Mouse (Mus musculus) layer of hippocampus, postnatal 36 days (tissue): ENCODE data around the gene Serpine2. TPM values are rescaled to one million over a fixed set of nuclear protein-coding genes. Genes with fewer than 3 reads are reported as not detected.

ENCODE experiments used
- DNase-seq, 2 experiments: peaks; one replicate each; pipeline ENCODE4 v3.0.0; 2022
- total RNA-seq, 2 experiments: library from RNA; stranded (reverse); gene quantifications; 2 replicates each; pipeline ENCODE4 v1.2.3; 2021

Gene Serpine2
- total RNA-seq, 2 experiments from 2014 or later: 129 to 137 TPM

DNA sequence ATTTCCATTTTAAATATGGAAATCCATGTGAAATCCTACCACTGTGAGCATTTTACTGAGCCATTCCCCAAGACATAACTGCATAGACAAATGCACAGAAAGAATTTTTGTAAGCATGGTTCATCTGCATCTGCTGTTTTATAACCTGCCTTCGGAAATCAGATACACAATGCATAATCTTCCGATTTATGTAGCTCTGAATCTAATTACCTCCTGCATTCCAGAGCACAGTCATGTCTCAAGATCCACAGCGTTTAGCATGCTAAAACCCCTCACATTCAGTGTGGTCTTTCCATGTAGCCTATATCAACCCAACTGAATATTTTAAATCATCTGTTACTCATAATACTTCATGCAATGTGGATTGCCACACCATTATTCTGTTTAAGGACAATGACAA lies 51.5 kb downstream of the Serpine2 start:
- no peak for DNase-seq

DNA sequence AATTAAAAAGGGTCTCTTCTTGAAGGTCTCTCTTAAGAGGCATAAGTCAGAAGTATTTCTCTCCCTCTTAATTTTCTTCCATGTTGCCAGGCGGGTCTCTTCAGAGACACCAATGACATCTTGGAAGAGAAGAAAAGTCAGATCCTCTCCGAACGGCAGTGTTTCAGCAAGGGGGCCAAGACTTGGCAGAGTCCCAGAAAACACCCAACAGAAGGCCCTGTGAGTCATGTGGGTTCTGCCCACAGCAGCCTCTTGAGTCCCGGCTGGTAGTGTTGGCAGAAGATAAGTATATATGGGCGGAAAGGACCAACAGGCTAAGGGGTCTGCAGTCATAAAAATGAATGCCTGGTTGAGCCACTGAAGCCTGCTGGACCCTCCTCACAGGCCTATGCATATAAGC lies 54.1 kb downstream of the Serpine2 start:
- no peak for DNase-seq

DNA sequence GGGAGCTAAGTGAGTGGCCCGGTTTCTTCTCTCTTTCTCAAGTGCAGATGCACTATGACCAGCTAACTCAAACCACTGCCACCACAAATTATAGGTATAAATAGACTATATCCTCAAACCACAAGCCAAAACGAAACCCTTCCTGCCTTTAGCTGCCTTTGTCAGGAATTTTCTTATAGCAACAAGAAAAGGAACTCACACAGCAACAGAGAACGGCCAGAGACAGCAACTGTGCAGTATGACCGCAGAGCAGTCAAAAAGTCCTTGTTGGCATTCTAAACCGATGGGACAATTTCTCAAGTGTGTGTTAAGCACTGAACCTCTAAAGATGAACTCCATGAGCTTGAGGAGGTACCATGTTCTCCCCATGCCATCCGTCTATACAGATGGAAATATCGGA lies 57.4 kb downstream of the Serpine2 start:
- no peak for DNase-seq

DNA sequence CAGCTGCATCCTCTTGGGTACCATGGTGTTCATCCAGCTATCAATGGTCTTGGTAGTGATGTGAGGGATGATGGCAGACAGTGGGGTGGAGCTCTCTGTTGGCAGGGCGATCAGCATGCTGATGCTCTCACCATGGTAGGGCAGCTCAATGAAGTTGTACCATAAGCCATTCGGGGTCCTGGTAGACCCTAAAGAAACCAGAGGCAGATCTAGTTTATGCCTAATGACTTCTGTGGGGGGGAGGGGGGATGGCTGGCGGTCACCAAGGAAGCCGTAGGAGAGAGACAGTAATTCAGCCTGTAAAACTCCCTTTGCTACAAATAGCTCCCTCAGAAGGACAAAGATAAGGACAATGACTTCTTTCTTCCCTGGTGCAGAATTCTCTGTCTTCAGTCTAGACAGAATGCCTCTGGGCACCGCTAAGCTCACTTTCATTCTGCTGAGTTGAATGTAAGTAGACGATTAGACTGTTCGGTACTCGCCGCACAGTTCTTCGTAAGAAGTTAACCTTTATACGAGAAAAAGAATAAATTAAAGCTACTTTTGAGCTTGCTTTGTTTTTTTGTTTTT lies 58.0 kb downstream of the Serpine2 start:
- DNase-seq: no peak

DNA sequence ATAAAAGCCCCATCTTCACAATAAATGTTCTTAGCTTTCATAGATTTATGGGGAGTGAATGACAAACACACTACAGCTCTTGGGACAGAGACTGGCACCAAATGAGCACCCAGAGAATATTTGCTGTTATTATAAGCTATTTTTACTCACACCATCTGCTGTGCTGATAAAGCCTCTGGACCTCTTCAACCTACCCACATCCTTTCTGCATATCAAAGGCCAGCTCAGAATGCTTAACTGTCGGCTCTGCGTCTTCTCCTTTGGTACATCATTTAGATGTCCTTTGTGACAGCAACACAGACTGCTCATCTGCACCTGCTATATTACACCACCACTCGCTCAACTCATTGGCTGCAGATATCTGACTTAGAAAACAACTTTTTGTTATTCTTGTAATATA lies 63.9 kb downstream of the Serpine2 start:
- no peak for DNase-seq

DNA sequence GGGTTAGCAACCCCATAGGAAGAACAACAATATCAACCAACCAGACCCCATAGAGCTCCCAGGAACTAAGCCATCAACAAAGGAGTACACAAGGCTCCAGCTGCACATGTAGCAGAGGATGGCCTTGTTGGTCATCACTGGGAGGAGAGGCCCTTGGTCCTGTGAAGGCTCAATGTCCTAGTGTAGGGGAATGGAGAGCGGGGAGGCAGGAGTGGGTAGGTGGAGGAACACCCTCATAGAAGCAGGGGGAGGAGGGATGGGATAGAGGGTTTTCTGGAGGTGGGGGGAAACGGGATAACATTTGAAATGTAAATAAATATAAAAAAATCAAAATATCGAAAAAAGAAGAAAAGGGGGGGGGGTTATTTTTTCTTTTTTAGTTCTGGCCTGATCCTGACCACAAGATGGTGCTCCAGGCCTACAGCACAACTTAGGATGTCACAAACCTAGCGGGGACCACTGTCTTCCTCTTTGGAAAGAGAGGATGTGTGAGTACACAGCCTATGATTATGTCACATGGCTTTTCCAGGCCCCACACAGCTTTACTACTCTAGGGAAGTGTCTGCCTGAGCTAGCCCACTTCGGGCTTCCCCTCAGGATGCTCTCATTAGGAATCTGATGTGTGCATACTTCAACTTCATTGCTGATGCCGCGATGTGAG lies 74.6 kb downstream of the Serpine2 start:
- DNase-seq: peak in 1 of 2 experiments; percentile 22

DNA sequence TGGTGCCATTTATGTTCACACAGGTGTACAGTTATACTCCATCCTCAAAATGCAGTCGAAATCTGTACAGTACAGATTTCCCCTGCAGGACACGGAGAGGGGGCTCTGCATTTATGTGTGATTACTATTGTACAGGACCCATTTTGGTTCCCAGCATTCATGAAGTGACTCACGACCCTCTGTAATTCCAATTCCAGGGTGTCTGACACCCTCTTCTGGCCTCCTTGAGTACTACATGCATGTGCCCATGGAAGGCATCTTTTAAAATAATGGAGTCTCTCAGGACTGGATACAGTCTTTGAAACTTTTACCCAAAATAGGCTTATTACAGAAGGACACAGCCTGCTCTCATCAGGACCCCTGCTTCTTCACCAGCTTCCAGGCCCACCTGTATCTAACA lies 78.5 kb downstream of the Serpine2 start:
- no peak for DNase-seq

DNA sequence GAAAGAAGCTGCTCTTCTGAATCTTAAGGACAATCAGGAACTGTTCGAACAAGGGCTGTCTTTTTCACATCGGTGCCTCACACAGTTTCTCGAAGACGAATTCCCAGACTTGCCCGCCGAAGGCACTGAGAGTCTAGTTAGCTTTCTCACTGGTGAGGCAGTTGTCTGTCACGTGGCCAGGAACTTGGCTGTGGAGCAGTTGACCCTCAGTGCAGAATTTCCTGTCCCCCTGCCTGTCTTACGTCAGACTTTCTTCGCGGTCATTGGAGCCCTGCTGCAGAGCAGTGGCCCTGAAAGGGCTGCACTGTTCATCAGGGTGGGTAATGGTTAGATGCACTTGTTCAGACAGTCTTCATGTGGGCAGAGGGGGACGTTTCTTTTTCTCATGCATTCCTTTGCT lies 83.0 kb downstream of the Serpine2 start:
- no peak for DNase-seq

DNA sequence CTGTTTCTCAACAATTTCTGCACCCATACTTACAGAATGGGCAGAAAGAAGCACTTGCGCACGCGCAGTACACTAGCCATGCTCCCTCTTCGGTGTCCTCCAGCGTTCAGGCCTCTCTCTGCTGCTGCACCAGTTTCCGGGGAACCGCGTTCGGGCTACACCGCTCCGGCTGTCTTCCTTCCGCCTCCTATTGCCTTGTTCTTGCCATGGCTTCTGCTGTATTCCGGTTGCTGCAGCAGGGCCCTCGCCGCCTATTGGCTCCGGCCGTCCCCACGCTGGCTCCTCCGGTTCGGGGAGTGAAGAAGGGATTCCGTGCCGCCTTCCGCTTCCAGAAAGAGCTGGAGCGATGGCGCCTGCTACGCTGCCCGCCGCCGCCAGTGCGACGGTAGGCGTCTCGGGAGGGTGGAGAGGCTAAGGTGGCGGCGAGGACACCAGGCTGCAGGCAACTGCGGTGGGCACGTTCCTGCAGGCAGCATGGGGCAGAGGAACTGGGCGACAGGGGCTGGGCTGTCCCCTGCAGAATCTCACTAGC lies 85.0 kb downstream of the Serpine2 start, which contains the start of the genes Mrpl44 and Wdfy1:
Gene Mrpl44, plus strand, starts transcription at position 92 of the 532 bp plus-strand sequence.
Gene Wdfy1, minus strand, starts transcription at position 217 of the 532 bp plus-strand sequence.
- DNase-seq: peak; percentile 98 to 99

DNA sequence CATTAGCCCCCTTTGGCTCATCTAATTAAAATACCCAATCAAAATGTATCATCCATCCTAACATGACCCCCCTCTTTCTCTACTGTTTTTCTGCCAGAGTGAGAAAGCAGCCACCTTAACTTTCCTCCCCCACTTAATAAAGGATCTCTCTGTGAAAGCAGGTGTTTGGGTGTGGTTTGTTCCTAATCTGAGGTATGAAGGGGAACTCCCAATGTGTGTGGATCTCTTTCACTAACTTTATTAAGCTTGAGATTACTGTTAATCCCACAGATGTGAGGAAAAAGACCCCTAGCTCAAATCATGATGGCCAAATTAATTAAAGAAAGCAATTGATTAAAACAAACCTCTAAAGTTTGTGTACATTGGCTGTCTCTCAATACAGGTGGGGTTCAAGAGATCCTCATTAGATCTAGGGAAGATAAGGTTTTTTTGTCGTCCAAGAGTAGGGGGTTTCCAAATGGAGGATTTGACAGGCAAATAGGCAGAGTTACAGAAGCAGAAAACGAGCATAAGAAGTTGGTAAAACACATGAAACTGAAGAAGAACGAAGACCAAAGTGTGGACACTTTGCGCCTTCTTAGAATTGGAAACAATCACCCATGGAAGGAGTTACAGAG lies 86.7 kb downstream of the Serpine2 start:
- no peak for DNase-seq

DNA sequence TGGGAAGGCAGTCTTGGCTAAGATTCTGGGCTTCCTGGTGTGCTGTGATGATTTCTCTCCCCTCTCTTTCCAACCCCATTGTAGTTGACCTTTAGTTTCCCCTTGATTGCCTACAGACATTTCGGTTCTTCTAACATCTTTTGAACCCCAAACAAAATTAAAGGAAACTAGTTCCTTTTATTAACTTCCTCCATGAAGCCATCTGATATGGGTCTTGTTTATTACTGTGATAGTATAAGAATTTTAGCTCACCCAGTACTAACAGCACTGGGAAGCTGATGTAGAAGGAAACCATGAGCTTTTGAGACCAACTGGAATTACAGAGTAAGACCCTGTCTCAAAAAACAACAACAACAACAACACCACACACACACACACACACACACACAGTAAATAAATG lies 92.7 kb downstream of the Serpine2 start:
- no peak for DNase-seq

DNA sequence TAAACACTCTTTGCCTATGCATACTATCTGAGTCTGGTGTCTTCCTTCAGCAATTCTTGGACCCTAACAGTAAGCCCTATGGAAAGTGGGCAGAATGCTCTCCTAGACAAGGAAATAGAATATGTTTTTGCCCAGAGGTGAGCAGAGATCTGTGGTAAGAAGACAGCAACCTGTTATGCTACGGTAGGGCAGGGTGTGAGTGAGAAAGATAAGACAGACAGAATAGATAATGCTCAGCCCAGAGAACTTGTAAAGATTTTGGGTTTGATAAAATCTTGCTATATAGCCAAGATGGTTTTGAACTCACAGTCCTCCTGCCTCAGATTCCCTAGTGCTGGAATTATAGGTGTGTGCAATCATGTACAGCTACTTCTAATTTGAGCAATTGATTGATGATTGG lies 96.5 kb downstream of the Serpine2 start:
- DNase-seq: no peak

DNA sequence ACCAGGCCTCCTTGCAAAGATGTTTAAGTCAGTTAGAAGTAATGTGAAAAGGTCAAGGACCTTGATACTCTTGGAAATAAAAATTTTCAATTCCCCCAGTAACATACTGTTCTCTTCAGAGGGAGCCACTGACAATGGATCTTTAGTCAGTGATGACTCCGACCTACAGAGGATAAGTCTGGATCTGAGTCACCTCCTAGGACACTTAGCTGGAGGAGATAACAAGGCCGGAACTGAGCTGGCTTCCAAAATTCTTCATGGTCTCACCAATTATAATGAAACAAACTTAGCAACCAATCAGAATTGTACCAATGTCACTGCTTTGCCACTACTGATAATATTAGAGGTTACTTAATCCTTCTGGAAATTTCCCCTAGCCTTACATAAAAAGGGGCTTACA lies 96.9 kb downstream of the Serpine2 start:
- DNase-seq: no peak

DNA sequence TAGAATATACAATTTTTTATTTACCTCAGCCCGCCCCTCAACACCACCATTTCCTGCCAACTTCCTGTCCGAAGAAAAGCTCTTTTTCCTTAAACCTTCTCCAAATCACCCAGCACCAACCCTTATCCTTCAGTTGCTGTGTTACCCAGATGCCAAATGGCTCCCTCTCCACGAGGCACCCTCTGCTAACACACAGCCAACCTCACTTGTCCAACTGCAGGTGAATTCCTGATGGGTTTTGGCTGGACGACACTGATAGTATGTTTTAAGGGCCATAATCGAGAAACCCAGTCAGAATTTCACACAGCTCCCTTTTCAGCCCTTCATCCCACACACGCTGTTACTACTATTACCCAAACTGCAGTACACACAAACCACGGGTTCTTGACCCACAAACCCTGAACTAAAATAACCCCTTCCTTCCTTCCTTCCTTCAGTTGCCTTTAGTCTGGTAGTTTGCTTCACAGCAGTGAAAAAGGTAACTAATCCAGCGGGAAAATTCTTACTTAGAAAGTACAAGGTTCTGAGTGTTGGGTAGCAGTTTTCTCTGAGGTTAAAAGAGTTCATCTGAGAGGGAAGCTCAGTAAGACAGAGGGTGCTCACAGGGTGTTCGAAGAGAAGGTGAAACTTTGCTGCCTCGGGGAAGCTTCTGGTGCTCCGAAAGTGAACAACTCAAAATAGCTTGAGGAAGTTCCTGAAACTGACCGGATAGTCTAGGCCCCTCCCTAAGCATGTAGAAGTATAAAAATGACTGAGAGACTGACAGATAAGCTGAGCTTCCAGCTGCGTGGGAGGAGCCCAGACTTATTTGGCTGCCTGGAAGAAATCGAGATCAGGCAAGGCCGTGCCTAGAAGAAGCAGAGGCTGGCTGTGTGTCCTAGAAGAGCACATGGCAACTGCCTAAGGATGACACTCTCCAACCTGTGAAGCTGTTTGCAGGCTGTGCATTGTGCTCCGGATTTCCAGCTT lies 98.4 kb downstream of the Serpine2 start:
- DNase-seq: no peak

DNA sequence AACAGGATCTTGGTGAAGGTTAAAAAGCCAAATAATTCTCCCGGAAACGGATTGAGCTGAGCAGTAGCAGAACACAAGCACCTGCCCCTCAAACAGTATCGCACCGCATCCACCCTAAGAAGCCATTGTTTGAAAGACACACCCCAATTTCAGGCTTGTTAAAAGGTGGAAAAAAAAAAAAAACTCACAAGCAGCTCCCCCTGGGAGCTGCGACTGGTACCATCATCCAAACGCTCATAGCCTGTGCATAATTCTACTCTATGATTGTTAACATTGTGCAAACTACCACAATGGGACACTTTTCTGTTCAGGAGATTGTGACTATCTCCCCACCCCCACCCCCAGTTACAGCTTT lies 99.1 kb downstream of the Serpine2 start:
- no peak for DNase-seq

DNA sequence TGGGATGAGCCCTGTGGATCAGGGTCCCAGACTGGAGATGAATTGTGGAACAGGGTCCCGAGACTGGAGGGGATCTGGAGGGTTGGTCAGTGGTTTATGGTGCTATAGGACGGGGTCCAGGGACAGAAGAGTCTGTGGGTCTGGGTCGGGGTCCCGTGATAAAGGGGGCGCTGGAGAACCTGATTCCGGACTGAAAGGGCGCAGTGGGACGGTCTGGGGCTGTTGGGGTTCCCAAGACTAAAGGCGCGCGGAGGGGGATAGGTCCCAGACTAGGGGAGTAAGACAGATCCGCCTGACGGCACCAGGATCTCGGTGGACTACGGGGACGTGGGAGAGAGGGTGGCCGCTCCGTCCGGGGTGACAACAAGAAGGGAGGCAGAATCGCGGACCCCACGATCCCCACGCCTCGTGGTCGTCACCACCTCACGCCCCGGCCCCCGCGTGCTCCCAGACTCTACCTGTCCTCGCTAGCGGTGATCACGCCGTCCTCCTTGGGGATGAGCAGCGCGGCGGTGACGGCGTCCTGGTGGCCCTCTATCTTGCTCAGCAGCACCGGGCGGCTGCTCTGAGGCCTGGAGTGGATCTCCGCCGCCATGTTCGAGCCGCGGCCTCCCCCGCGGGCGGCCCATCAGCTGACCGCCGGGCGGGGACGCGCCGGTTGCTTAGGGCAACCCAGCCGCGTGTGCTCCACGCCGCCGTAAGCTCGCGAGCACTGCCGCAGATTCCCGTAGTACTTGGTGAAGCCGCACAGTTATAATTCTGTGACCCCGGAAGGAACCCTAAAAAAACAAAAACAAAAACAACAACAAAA lies 99.7 kb downstream of the Serpine2 start:
- DNase-seq: peak; percentile 82 to 84

DNA sequence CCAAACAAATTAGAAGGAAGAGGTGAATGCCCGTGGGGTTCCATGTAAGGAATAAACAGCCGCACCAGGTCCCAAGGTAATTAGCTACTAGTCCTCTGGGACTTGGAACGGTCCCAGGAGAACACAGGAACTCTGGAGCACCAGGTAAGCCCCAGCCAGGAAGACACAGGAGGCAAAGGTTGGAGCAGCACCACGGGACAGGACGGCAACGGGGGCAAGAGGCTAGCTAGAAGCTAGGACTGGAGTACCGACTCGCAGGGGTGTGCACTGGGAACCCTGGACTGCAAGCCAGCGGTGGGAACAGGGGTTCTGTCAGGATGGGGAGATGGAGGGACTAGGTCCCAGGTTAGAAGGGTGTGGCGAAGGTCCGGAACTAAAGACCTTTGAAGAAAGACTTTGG lies 100.3 kb downstream of the Serpine2 start:
- no peak for DNase-seq

DNA sequence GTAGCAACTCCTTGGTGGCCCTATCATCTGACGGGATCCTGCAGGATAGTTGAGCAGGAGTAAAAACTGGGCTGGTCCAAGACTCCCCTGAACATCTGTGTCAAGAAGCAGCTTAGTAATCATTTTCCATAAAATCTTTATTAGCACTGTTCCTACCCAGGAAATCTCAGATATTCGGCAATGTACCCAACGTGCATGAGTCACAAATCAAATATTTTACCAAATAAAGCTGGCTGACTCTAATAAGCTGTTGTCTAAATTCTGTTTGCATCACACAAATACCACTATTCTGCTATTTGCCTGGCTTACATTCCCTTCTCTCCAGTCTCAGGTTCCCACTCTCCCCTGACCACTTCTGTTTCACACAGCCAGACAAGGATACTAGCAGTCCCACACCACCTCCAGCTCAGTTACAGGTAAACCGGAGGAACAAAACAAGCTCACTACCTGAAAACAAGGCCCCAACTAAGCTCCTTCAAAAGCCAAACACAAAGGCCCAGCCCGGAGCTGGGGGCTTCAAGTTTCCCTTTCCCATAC lies 101.5 kb downstream of the Serpine2 start:
- no peak for DNase-seq

DNA sequence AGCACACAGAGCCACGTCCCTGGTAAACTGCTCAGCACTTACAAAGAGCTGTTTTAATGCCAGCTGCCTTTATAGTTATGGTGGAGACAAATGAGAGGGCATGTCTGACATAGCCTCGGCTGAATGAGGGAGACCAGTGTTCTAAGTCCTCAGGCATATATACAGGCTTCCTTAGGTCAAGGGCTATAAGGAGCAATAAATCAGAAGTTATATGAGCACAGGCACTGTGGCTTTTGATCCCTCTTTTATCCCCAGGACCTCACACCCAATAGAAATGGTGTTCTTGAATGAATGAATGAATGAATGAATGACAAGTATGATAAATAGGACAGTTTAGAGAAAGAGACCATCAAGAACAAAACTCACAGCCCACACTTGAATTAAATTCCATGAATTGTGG lies 102.0 kb downstream of the Serpine2 start:
- no peak for DNase-seq

DNA sequence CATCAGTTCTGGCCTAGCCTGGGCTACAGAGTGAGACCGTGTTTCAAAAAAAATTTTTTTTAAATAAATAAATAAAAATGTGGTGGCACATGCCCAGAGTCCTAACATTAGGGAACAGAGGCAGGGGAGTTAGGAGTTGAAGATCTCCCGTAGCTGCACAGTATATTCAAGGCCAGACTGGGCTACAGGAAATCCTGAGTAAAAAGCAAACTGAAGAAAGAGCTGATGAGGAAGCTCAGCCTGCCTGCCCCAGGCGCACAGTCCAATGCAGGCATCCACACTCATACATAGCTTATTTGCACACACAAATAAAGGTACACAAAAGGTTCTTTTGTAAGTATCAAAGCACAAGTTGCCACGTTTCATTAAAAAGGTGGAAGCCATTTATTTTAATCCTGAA lies 103.4 kb downstream of the Serpine2 start:
- no peak for DNase-seq

DNA sequence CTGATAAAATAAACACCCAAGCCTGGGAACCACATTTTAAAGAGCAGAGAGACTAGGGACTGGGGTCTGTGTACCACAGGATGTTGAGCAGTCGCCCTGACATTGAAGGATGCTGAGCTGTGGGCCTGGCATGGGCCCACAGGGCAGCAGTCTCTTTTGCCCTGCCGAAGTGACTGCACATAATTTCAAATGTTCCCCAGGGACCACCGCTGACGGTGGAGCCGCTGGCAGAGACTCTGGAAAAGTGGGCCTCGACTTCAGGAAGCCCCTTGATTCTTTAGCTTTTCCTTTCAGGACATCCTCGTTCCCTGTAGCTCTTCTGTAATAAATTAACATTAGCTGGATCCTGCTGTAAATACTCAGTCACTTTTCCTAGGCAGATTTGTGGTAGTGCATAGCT lies 103.8 kb downstream of the Serpine2 start:
- DNase-seq: no peak

DNA sequence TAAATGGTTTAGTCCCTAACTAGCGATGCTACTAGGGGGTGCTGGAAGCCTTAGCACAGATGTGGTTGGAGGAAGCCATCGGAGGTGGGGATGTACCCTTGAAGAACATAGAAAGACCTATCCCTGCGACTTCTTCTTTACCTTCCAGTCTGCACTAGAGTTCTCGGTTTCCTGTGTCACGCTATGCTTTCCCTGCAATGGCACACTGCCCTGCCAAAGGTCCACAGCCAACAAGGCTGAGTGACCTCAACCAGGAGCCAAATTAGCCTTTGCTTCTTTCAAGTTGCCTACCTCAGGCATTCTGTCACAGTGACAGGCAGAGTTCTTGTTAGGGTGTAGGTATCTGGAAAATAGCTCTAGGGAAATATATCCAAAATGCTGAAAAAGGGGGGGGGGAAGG lies 104.6 kb downstream of the Serpine2 start:
- DNase-seq: no peak
